Mouse (Mus musculus) neural tube, postnatal 0 days (tissue): ENCODE data around the gene Gm11565. TPM values are rescaled to one million over a fixed set of nuclear protein-coding genes. Genes with fewer than 3 reads are reported as not detected.

Source experiments
- polyA plus RNA-seq: library from polyadenylated mRNA; unstranded; fragments of >200 nt; fragmentation: Nextera tagmentation; extraction: Ambion mirVana; gene quantifications from 2 replicates; pipeline ENCODE4 v1.2.1, GENCODE M21; 2015

The Gm11565 gene
- not detected in 2 replicates for polyA plus RNA-seq

GRCm38 (mm10) chr11:99914451-99914850 is at the start of gene Gm11565:
Gm11565 (plus strand) TSS chr11:99914751.

GRCm38 (mm10) chr11:99873089-99873488 is 41.5 kb upstream of the Gm11565 start, which contains the start of gene Krtap9-1:
Krtap9-1 (plus strand) TSS chr11:99873389.

DNA sequence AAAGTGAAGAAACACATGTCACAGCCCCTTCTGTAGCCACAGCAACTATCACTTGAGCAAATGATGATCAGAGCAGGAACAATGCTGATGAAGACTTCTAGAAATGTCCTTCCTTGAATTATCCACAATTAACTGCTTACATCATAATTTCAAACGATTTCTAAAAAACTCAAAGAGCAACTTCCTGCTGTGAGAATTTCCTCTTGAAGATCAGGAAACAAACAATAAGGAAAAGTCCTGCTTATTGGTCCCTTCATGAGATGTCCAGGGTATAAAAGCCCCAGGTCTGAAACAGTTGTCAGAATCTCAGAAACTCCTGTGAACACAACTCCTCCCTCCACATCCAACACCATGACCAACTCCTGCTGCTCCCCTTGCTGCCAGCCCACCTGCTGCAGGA is 35.7 kb upstream of the Gm11565 start, which contains the start of gene Gm11567:
TSS of gene Gm11567 (plus strand) at position 301 of the 400 bp plus-strand sequence.

GRCm38 (mm10) chr11:99907620-99908019 is 6.9 kb upstream of the Gm11565 start, which contains the start of gene Krtap31-1:
Krtap31-1 (plus strand) TSS chr11:99907920.

GRCm38 (mm10) chr11:99935991-99936390 is 21.4 kb downstream of the Gm11565 start, which contains the start of gene Krtap31-2:
Krtap31-2 (plus strand) TSS chr11:99936291.

GRCm38 (mm10) chr11:99948175-99948574 is 33.6 kb downstream of the Gm11565 start, which contains the start of gene Krtap9-5:
Krtap9-5 (plus strand) TSS chr11:99948475.

Other genes with a start within 250 kb of the Gm11565 start
- gene Krtap4-6, start 248.8 kb upstream of the Gm11565 start, polyA plus RNA-seq, result not detected in 2 replicates
- not detected in 2 replicates for gene Gm14190, start 224.0 kb upstream of the Gm11565 start, polyA plus RNA-seq
- not detected in 2 replicates for gene Gm14180, start 180.5 kb upstream of the Gm11565 start, polyA plus RNA-seq
- not detected in 2 replicates for gene Gm11595, start 141.8 kb upstream of the Gm11565 start, polyA plus RNA-seq
- not detected in 2 replicates for gene Krtap4-8, start 134.0 kb upstream of the Gm11565 start, polyA plus RNA-seq
- gene Krtap4-9, start 129.6 kb upstream of the Gm11565 start, polyA plus RNA-seq, result not detected in 2 replicates
- not detected in 2 replicates for gene Gm11596, start 121.3 kb upstream of the Gm11565 start, polyA plus RNA-seq
- not detected in 2 replicates for gene Gm11569, start 115.8 kb upstream of the Gm11565 start, polyA plus RNA-seq
- not detected in 2 replicates for gene Gm11554, start 110.3 kb upstream of the Gm11565 start, polyA plus RNA-seq
- gene Krtap4-13, start 104.9 kb upstream of the Gm11565 start, polyA plus RNA-seq, result not detected in 2 replicates
- gene Gm11564, start 99.1 kb upstream of the Gm11565 start, polyA plus RNA-seq, result not detected in 2 replicates
- not detected in 2 replicates for gene 2300003K06Rik, start 76.7 kb upstream of the Gm11565 start, polyA plus RNA-seq
- gene Krtap4-16, start 63.1 kb upstream of the Gm11565 start, polyA plus RNA-seq, result not detected in 2 replicates
- gene Gm11568, start 56.8 kb upstream of the Gm11565 start, polyA plus RNA-seq, result not detected in 2 replicates
- gene Gm11559, start 50.3 kb upstream of the Gm11565 start, polyA plus RNA-seq, result not detected in 2 replicates
- gene Krtap9-1, start 41.4 kb upstream of the Gm11565 start, polyA plus RNA-seq, result not detected in 2 replicates
- not detected in 2 replicates for gene Gm11567, start 35.6 kb upstream of the Gm11565 start, polyA plus RNA-seq
- not detected in 2 replicates for gene Krtap31-1, start 6.8 kb upstream of the Gm11565 start, polyA plus RNA-seq
- gene Krtap31-2, start 21.5 kb downstream of the Gm11565 start, polyA plus RNA-seq, result not detected in 2 replicates
- not detected in 2 replicates for gene Krtap9-5, start 33.7 kb downstream of the Gm11565 start, polyA plus RNA-seq
- not detected in 2 replicates for gene Krtap29-1, start 64.3 kb downstream of the Gm11565 start, polyA plus RNA-seq
- 0.15 TPM in 2 replicates for gene Krtap16-1, start 71.8 kb downstream of the Gm11565 start, polyA plus RNA-seq
- gene Krtap17-1, start 79.2 kb downstream of the Gm11565 start, polyA plus RNA-seq, result 3.1 and 3.3 TPM in 2 replicates
- not detected in 2 replicates for gene Krt33a, start 101.5 kb downstream of the Gm11565 start, polyA plus RNA-seq
- gene Krt33b, start 115.1 kb downstream of the Gm11565 start, polyA plus RNA-seq, result 0.14 and 0.22 TPM in 2 replicates
- 0.09 TPM in 1 of 2 replicates, not detected in the other for gene Krt34, start 126.8 kb downstream of the Gm11565 start, polyA plus RNA-seq
- gene Krt31, start 135.8 kb downstream of the Gm11565 start, polyA plus RNA-seq, result not detected in 2 replicates
- gene Krt32, start 173.5 kb downstream of the Gm11565 start, polyA plus RNA-seq, result not detected in 2 replicates
- 0.19 and 0.25 TPM in 2 replicates for gene Krt35, start 181.5 kb downstream of the Gm11565 start, polyA plus RNA-seq
- 0.09 TPM in 1 of 2 replicates, not detected in the other for gene Krt36, start 190.9 kb downstream of the Gm11565 start, polyA plus RNA-seq
- 0.18 and 0.27 TPM in 2 replicates for gene Krt13, start 206.8 kb downstream of the Gm11565 start, polyA plus RNA-seq
- gene Krt15, start 221.2 kb downstream of the Gm11565 start, polyA plus RNA-seq, result 0.13 and 0.25 TPM in 2 replicates
- gene Krt19, start 233.9 kb downstream of the Gm11565 start, polyA plus RNA-seq, result 5.0 and 6.1 TPM in 2 replicates